In genomic region chr7:80179790-80180189, GRCm38 (mm10) we compare ENCODE assay signal across 24 mouse cellular contexts. TPM values are rescaled to one million over a fixed set of nuclear protein-coding genes. Genes with fewer than 3 reads are reported as not detected.
DNase-seq lines count a peak whose midpoint lies in the region; ATAC-seq and TF ChIP-seq lines count a peak whose summit lies in the region.
"Had no signal": no experiment of that assay in that cellular context is flagged by ENCODE, and none has a peak within 500 bp of the region (broad histone marks: within the 10 kb centered on the region; RNA-seq: fewer than 3 reads in every experiment).

No protein-coding gene starts in this region.

- 52% methylated on average over 6 of the region's 6 CpGs for WGBS in macrophage (ENCODE audit: missing documents)
- 77% methylated on average over 6 of the region's 6 CpGs for WGBS in stomach, postnatal 0 days
- 85% methylated on average over 6 of the region's 6 CpGs for WGBS in heart, embryonic 11.5 days (ENCODE audit: insufficient replicate concordance)

- TF ChIP-seq CTCF in stomach, postnatal 0 days (IDR thresholded peaks at IDR 0.05; ENCODE audit: low read depth): no peak

- H3K9ac ChIP-seq in stomach, postnatal 0 days (ENCODE audit: low read length): no peak overlapping the region
- no peak overlapping the region for H3K9ac ChIP-seq in heart, embryonic 11.5 days (ENCODE audit: low read depth, low read length)
- H3K9ac ChIP-seq: forebrain, embryonic 15.5 days; hindbrain, embryonic 13.5 days; limb, embryonic 13.5 days; liver, embryonic 12.5 days; midbrain, embryonic 12.5 days; neural tube, embryonic 13.5 days had no signal

- H3K79me2 ChIP-seq in macrophage (ENCODE audit: inconsistent target): no peaks in the 10 kb centered on the region

- H3K4me3 ChIP-seq in macrophage (ENCODE audit: inconsistent target): no peak overlapping the region
- no peak overlapping the region for H3K4me3 ChIP-seq in stomach, postnatal 0 days (ENCODE audit: low read depth, low read length)
- H3K4me3 ChIP-seq in heart, embryonic 11.5 days (ENCODE audit: low read depth, low read length): no peak overlapping the region
- H3K4me3 ChIP-seq: forebrain, embryonic 15.5 days; gastrocnemius, adult 2 months; hindbrain, embryonic 13.5 days; limb, embryonic 13.5 days; liver, embryonic 12.5 days; midbrain, embryonic 12.5 days; neural tube, embryonic 13.5 days had no signal

- no peak for TF ChIP-seq EP300 in stomach, postnatal 0 days (optimal IDR thresholded peaks at IDR 0.05)

- no peaks in the 10 kb centered on the region for H3K4me1 ChIP-seq in stomach, postnatal 0 days (replicated peaks; ENCODE audit: control insufficient read depth, insufficient read depth)
- peaks cover 9% of the 10 kb centered on the region for H3K4me1 ChIP-seq in heart, embryonic 11.5 days (ENCODE audit: control insufficient read depth, insufficient read depth, low read length)
- H3K4me1 ChIP-seq: forebrain, embryonic 15.5 days; limb, embryonic 13.5 days had no signal

- no peaks in the 10 kb centered on the region for H3K9me3 ChIP-seq in stomach, postnatal 0 days (ENCODE audit: control insufficient read depth, low read length)
- no peaks in the 10 kb centered on the region for H3K9me3 ChIP-seq in heart, embryonic 11.5 days (replicated peaks; ENCODE audit: control insufficient read depth, low read length)
- H3K9me3 ChIP-seq: forebrain, embryonic 15.5 days; hindbrain, embryonic 13.5 days; limb, embryonic 13.5 days; liver, embryonic 12.5 days; midbrain, embryonic 12.5 days; neural tube, embryonic 13.5 days had no signal

- peak; percentile 20 for ATAC-seq in activated CD4-positive, CD25-positive, alpha-beta regulatory T cell, adult 4 months
- no peak for ATAC-seq in stomach, postnatal 0 days (ENCODE audit: low FRiP score, low TSS enrichment)
- ATAC-seq in heart, embryonic 11.5 days (replicated peaks; ENCODE audit: insufficient number of reproducible peaks, low FRiP score, low TSS enrichment): no peak
- ATAC-seq: forebrain, embryonic 15.5 days; liver, embryonic 12.5 days; lung, postnatal 0 days had no signal

- no peak overlapping the region for H3K4me2 ChIP-seq in stomach, postnatal 0 days (replicated peaks; ENCODE audit: low read depth)
- H3K4me2 ChIP-seq in heart, embryonic 11.5 days: no peak overlapping the region
- H3K4me2 ChIP-seq: forebrain, embryonic 15.5 days; hindbrain, embryonic 13.5 days; limb, embryonic 13.5 days; liver, embryonic 12.5 days; midbrain, embryonic 12.5 days; neural tube, embryonic 13.5 days had no signal

- peak overlapping the region; percentile 17; the same call in 1 of the 2 replicates for H3K27ac ChIP-seq in macrophage
- H3K27ac ChIP-seq in stomach, postnatal 0 days (replicated peaks): no peak overlapping the region
- H3K27ac ChIP-seq in heart, embryonic 11.5 days (ENCODE audit: low read depth, low read length): no peak overlapping the region
- H3K27ac ChIP-seq: forebrain, embryonic 15.5 days; gastrocnemius, adult 2 months; hindbrain, embryonic 13.5 days; limb, embryonic 13.5 days; liver, embryonic 12.5 days; midbrain, embryonic 12.5 days; neural tube, embryonic 13.5 days had no signal

- no peaks in the 10 kb centered on the region for H3K36me3 ChIP-seq in macrophage (ENCODE audit: inconsistent target)
- H3K36me3 ChIP-seq in splenic B cell, adult 2 months (ENCODE audit: control insufficient read depth, insufficient read depth, low read length, poor library complexity, severe bottlenecking): no peaks in the 10 kb centered on the region
- H3K36me3 ChIP-seq in stomach, postnatal 0 days (ENCODE audit: control insufficient read depth, insufficient read depth, low read length): no peaks in the 10 kb centered on the region
- no peaks in the 10 kb centered on the region for H3K36me3 ChIP-seq in heart, embryonic 11.5 days (ENCODE audit: control insufficient read depth, insufficient read depth, low read length)
- H3K36me3 ChIP-seq: forebrain, embryonic 15.5 days; hindbrain, embryonic 13.5 days; limb, embryonic 13.5 days; liver, embryonic 12.5 days; midbrain, embryonic 12.5 days; neural tube, embryonic 13.5 days had no signal

- H3K27me3 ChIP-seq in splenic B cell, adult 2 months (ENCODE audit: control insufficient read depth, insufficient read depth, low read length, poor library complexity, severe bottlenecking): no peaks in the 10 kb centered on the region
- no peaks in the 10 kb centered on the region for H3K27me3 ChIP-seq in stomach, postnatal 0 days (ENCODE audit: control insufficient read depth, insufficient read depth, low read length)
- H3K27me3 ChIP-seq in heart, embryonic 11.5 days (ENCODE audit: control insufficient read depth, insufficient read depth, low read length): peaks cover 5% of the 10 kb centered on the region; the same call in 1 of the 2 replicates
- H3K27me3 ChIP-seq: forebrain, embryonic 15.5 days; hindbrain, embryonic 13.5 days; limb, embryonic 13.5 days; liver, embryonic 12.5 days; midbrain, embryonic 12.5 days; neural tube, embryonic 13.5 days had no signal

- peak; percentile 71 to 74 for DNase-seq in spleen, postnatal 36 days (ENCODE audit: low spot score in 2 of 2)
- DNase-seq in spleen, postnatal 4 days (ENCODE audit: low spot score in 2 of 2): no peak
- peak; percentile 73 for DNase-seq in splenic B cell, adult 2 months (ENCODE audit: low read depth, low spot score)
- no peak for DNase-seq in stomach, postnatal 0 days (ENCODE audit: low spot score)
- no peak for DNase-seq in urinary bladder, postnatal 14 days (ENCODE audit: low spot score)
- DNase-seq: adrenal gland, postnatal 25 days; cerebellum, adult 2 months; cerebellum, postnatal 14 days; gastrocnemius, adult 2 months; heart, postnatal 4 days; kidney, adult 11 months; kidney, postnatal 14 days; lung, adult 18-20 months; thymus, postnatal 4 days had no signal

RNA-seq across cellular contexts. Expression of gene Sema4b, which starts 6.9 kb away (rescaled TPM):
- polyA plus RNA-seq in activated CD4-positive, CD25-positive, alpha-beta regulatory T cell, adult 4 months (2017; shearing (Covaris generic)): 10 to 100 TPM; 16.5 to 26.1 TPM
- 10 to 100 TPM in 19 of 26 experiments, 1 to 10 TPM in 7; 4.8 to 39.3 (median 15.2) TPM for total RNA-seq in macrophage (2018; cell fraction: chromatin; rRNA removed)
- total RNA-seq in macrophage (2018; cell fraction: cytosol; rRNA removed): 10 to 100 TPM in 15 of 26 experiments, 1 to 10 TPM in 11; 3.7 to 24.8 (median 10.5) TPM
- 10 to 100 TPM in 24 of 26 experiments, 1 to 10 TPM in 2; 8.9 to 51.8 (median 18.3) TPM for total RNA-seq in macrophage (2018; cell fraction: nucleus; rRNA removed)
- polyA plus RNA-seq in macrophage (2018): 6.0 to 23.1 TPM (median 10.0 TPM) in 3 replicates
- 19.4 and 19.9 TPM in 2 replicates for polyA plus RNA-seq in stomach, postnatal 0 days (2015; fragmentation: Nextera tagmentation; extraction: Ambion mirVana)
- polyA plus RNA-seq in heart, embryonic 11.5 days (2014; fragmentation: Nextera tagmentation; extraction: Ambion mirVana): 5.9 and 8.5 TPM in 2 replicates

RNA-seq across cellular contexts. Expression of gene Cib1, which starts 52.8 kb away (rescaled TPM):
- 100 to 1,000 TPM; 120 to 148 TPM for polyA plus RNA-seq in activated CD4-positive, CD25-positive, alpha-beta regulatory T cell, adult 4 months (2017; shearing (Covaris generic))
- total RNA-seq in macrophage (2018; cell fraction: chromatin; rRNA removed): 10 to 100 TPM in 21 of 26 experiments, 1 to 10 TPM in 5; 5.4 to 28.8 (median 16.3) TPM
- total RNA-seq in macrophage (2018; cell fraction: cytosol; rRNA removed): 10 to 100 TPM; 52.6 to 88.8 (median 69.8) TPM
- total RNA-seq in macrophage (2018; cell fraction: nucleus; rRNA removed): 10 to 100 TPM in 25 of 26 experiments, 1 to 10 TPM in 1; 9.3 to 41.7 (median 23.8) TPM
- 28.5 to 81.1 TPM (median 68.2 TPM) in 3 replicates for polyA plus RNA-seq in macrophage (2018)
- polyA plus RNA-seq in stomach, postnatal 0 days (2015; fragmentation: Nextera tagmentation; extraction: Ambion mirVana): 187 and 189 TPM in 2 replicates
- 53.8 and 57.4 TPM in 2 replicates for polyA plus RNA-seq in heart, embryonic 11.5 days (2014; fragmentation: Nextera tagmentation; extraction: Ambion mirVana)

RNA-seq across cellular contexts. Expression of gene Gdpgp1, which starts 52.9 kb away (rescaled TPM):
- polyA plus RNA-seq in activated CD4-positive, CD25-positive, alpha-beta regulatory T cell, adult 4 months (2017; shearing (Covaris generic)): 1 to 10 TPM; 5.5 to 9.4 TPM
- 1 to 10 TPM in 17 of 26 experiments, under 1 TPM in 9; 0.20 to 7.5 (median 1.5) TPM for total RNA-seq in macrophage (2018; cell fraction: chromatin; rRNA removed)
- 1 to 10 TPM in 22 of 26 experiments, under 1 TPM in 4; 0.70 to 5.0 (median 2.8) TPM for total RNA-seq in macrophage (2018; cell fraction: cytosol; rRNA removed)
- 10 to 100 TPM in 1 of 26 experiments, 1 to 10 TPM in 17, under 1 TPM in 8; 0.36 to 11.1 (median 1.7) TPM for total RNA-seq in macrophage (2018; cell fraction: nucleus; rRNA removed)
- 2.7 to 3.2 TPM (median 3.1 TPM) in 3 replicates for polyA plus RNA-seq in macrophage (2018)
- polyA plus RNA-seq in stomach, postnatal 0 days (2015; fragmentation: Nextera tagmentation; extraction: Ambion mirVana): 2.9 and 3.2 TPM in 2 replicates
- 4.6 and 5.5 TPM in 2 replicates for polyA plus RNA-seq in heart, embryonic 11.5 days (2014; fragmentation: Nextera tagmentation; extraction: Ambion mirVana)

Comparison
In these comparisons a context has a peak if more than half of its experiments do, and no peak if none do; other contexts are left out.
1. DNase-seq: peak in spleen, postnatal 36 days (2 of 2) and splenic B cell, adult 2 months (single experiment); none in spleen, postnatal 4 days (0 of 2), stomach, postnatal 0 days (single experiment) and urinary bladder, postnatal 14 days (single experiment).